Mouse (Mus musculus) left cerebral cortex, adult 2 months (tissue): ENCODE measurements around the gene Cga. TPM values are rescaled to one million over a fixed set of nuclear protein-coding genes. Genes with fewer than 3 reads are reported as not detected.

Source experiments
- DNase-seq, 2 experiments: peaks; one replicate each; pipeline ENCODE4 v3.0.0; 2021 to 2022; ENCODE audit warnings: low spot score in 2 of 2, mixed read lengths in 1 of 2; ENCODE audit errors: extremely low spot score in 1 of 2
- H3K27ac ChIP-seq: fragments of 200-600 bp; 2 replicates; pipeline ENCODE4 v1.8.1; 2022
- H3K4me3 ChIP-seq: fragments of 200-600 bp; 2 replicates; pipeline ENCODE4 v1.8.1; 2022
- CTCF ChIP-seq: fragments of 200-600 bp; IDR thresholded peaks from 2 replicates; pipeline ENCODE4 v1.8.1; 2022; ENCODE audit warnings: antibody characterized with exemption, mild to moderate bottlenecking, moderate library complexity
- intact Hi-C: fragments of 180-260 bp; cut with DNase I; formaldehyde crosslinking; loops from one replicate; pipeline ENCODE4 v1.15.1; 2025
- total RNA-seq, 2 experiments: library from RNA; stranded (reverse); gene quantifications; 2 replicates each; pipeline ENCODE4 v1.2.3; 2021

Cga gene
- total RNA-seq, 2 experiments from 2014 or later, result not detected

GRCm38 (mm10) chr4:34941046-34941445, 47.5 kb downstream of the Cga start:
- no peak for TF ChIP-seq CTCF
- Histone ChIP-seq H3K4me3 (no peak overlapping the region), H3K27ac (no peak overlapping the region)
- intact Hi-C loops, result no loop called here
- DNase-seq, result no peak

GRCm38 (mm10) chr4:34947181-34947580, 53.6 kb downstream of the Cga start:
- intact Hi-C loops, result no loop called here
- DNase-seq, result no peak
- TF ChIP-seq CTCF, result no peak
- Histone ChIP-seq H3K4me3 (no peak overlapping the region), H3K27ac (no peak overlapping the region)

GRCm38 (mm10) chr4:34953716-34954115, 60.1 kb downstream of the Cga start:
- DNase-seq, result no peak
- H3K27ac ChIP-seq, result no peak overlapping the region
- TF ChIP-seq CTCF, result no peak
- H3K4me3 ChIP-seq, result no peak overlapping the region
- intact Hi-C loops, result loop anchor here (10.0 kb wide), 1 partner anchor 401 kb away; no protein-coding TSS in a partner anchor

Other genes with a start within 250 kb of the Cga start
- gene Slc35a1, start 206.3 kb upstream of the Cga start, total RNA-seq, result 10 to 100 TPM; 18.6 to 21.8 TPM
- 1 to 10 TPM; 1.8 to 2.1 TPM for gene Cfap206, start 163.6 kb upstream of the Cga start, total RNA-seq
- gene Gm136, start 137.5 kb upstream of the Cga start, total RNA-seq, result not detected
- gene Smim8, start 115.4 kb upstream of the Cga start, total RNA-seq, result 10 to 100 TPM; 20.4 to 21.0 TPM
- 10 to 100 TPM; 27.5 to 28.2 TPM for gene Zfp292, start 10.8 kb upstream of the Cga start, total RNA-seq